Mouse (Mus musculus) C2C12 (cell line): ENCODE measurements around the gene Gorasp1. TPM values are rescaled to one million over a fixed set of nuclear protein-coding genes. Genes with fewer than 3 reads are reported as not detected.

Experiments
- H3K27me3 ChIP-seq: one replicate; pipeline ENCODE4 v1.6.1; 2011; ENCODE audit not compliant: control insufficient read depth, insufficient read depth, insufficient read length
- H3K36me3 ChIP-seq: one replicate; pipeline ENCODE4 v1.6.1; 2011; ENCODE audit not compliant: control insufficient read depth, insufficient read depth
- H3K4me3 ChIP-seq: one replicate; pipeline ENCODE4 v1.5.1; 2011; ENCODE audit warnings: mild to moderate bottlenecking, control low read depth; ENCODE audit not compliant: poor library complexity, insufficient read depth, severe bottlenecking
- H3K79me2 ChIP-seq: one replicate; pipeline ENCODE4 v1.6.1; 2011; ENCODE audit not compliant: control insufficient read depth, insufficient read depth
- H3K79me3 ChIP-seq: one replicate; pipeline ENCODE4 v1.6.1; 2011; ENCODE audit warnings: low read depth, control low read depth
- H3ac ChIP-seq: one replicate; pipeline ENCODE3; 2011; ENCODE audit warnings: low read depth; ENCODE audit not compliant: control insufficient read depth, insufficient read length
- CEBPB ChIP-seq: IDR thresholded peaks from one replicate; pipeline ENCODE4 v1.6.1; 2011; ENCODE audit warnings: low read depth, mild to moderate bottlenecking, control low read depth, moderate library complexity
- CTCF ChIP-seq: IDR thresholded peaks from one replicate; pipeline ENCODE4 v1.5.1; 2011; ENCODE audit not compliant: control insufficient read depth, insufficient read depth, insufficient read length
- FOSL1 ChIP-seq: IDR thresholded peaks from one replicate; pipeline ENCODE4 v1.8.0; 2011; ENCODE audit warnings: mild to moderate bottlenecking, low read length; ENCODE audit not compliant: poor library complexity, insufficient read depth, severe bottlenecking
- MAX ChIP-seq: IDR thresholded peaks from one replicate; pipeline ENCODE4 v1.6.1; 2011; ENCODE audit warnings: mild to moderate bottlenecking, control low read depth
- MYOD1 ChIP-seq: IDR thresholded peaks from one replicate; pipeline ENCODE4 v1.6.1; 2011; ENCODE audit warnings: low read depth; ENCODE audit not compliant: control insufficient read depth, insufficient read length
- MYOG ChIP-seq: IDR thresholded peaks from one replicate; pipeline ENCODE4 v1.6.1; 2011; ENCODE audit not compliant: control insufficient read depth, insufficient read length; ENCODE audit errors: extremely low read depth
- USF1 ChIP-seq: IDR thresholded peaks from one replicate; pipeline ENCODE4 v1.6.1; 2011; ENCODE audit warnings: low read depth, mild to moderate bottlenecking, control low read depth, moderate library complexity
- polyA plus RNA-seq: library from polyadenylated mRNA; unstranded; fragments of >200 nt; fragmentation: generic; extraction: Trizol; gene quantifications from one replicate; pipeline ENCODE4 v1.2.1, GENCODE M21; 2012; ENCODE audit warnings: missing spikeins

The Gorasp1 gene
- polyA plus RNA-seq, 1 experiment, result 11.0 TPM

DNA sequence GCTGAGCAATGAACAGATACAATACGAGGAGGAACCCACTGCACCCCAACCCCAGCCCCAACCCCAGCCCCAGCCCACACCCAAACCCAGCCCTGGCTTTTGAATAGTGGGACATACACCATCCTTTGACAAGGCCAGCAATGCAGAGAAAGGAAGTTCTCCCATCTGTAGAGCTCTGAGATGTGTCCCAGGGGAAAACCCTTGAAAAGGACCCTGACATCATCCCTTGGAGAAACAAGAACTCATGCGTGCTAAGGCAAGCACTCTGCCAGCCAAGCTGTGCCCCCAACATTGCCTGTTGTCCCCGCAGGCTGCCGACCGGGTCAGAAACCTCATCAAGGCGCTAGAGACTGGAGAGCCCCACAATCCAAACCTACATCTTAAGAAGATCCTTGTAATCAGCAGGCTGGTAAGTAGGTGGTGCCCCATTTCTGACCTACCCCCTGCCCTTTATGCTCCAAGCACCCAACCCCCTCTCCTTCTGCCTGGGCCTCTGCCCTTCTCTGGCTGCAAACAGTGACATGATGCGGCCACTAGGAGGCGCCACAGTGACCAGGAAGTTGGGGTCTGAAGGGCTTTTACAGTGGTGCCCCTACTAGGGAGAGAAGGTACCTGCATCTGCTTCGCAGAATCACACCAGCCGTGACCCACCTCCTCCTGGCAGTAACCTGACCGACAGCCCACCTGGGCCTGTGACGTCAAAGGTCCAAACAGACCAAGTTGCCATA is 8.0 kb upstream of the Gorasp1 start:
- Histone ChIP-seq H3K79me2 (no peaks in the 10 kb centered on the region), H3K79me3 (no peaks in the 10 kb centered on the region), H3K36me3 (no peaks in the 10 kb centered on the region), H3ac (no peak overlapping the region), H3K4me3 (no peak overlapping the region), H3K27me3 (peaks cover 5% of the 10 kb centered on the region)
- no peak for TF ChIP-seq CEBPB
- no peak for TF ChIP-seq MYOD1
- TF ChIP-seq FOSL1, result no peak
- no peak for TF ChIP-seq MYOG
- peak; percentile 11 for TF ChIP-seq CTCF
- no peak for TF ChIP-seq USF1

DNA sequence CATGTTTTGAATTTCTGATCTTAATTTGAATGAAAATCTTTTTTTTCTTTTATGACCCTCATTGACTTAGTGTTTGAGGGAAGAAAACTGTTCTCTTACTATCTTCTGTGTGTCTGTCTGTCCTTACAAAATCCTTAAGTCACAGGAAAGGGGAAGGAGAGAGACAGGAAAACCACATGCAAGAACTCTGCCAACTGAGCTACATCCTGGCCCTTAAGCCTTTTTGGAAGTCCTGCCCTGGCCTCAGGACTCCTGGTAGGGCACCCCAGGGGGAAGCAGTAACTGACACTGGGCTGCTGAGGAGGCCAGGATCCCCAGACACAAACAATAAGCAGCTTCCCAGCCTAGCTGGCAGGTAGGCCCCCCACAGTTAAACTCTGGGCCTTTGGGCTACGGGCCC is 6.0 kb upstream of the Gorasp1 start:
- Histone ChIP-seq H3K27me3 (no peaks in the 10 kb centered on the region), H3K36me3 (no peaks in the 10 kb centered on the region), H3K79me3 (no peaks in the 10 kb centered on the region), H3K79me2 (no peaks in the 10 kb centered on the region), H3K4me3 (no peak overlapping the region), H3ac (no peak overlapping the region)
- TF ChIP-seq USF1 (no peak), CEBPB (no peak), CTCF (no peak), MYOD1 (no peak)

DNA sequence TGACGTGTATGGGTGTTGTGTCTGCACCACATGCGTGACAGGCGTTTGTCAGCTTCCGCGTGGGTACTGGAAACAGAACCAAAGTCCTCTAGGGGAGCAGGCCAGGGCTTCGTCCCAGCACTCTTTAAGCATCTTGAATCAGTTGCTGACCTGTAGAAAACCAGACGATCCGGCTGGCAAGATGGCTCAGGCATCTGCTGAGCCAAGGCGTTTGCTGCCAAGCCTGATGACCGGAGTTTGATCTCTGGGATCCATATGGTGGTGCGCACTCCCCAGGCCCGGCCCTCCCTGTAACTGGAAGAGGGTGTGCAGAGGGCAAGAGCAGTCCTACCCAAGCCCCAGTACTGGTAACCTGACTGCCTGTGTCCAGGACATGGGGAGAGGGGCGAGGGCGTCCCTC is 4.5 kb upstream of the Gorasp1 start:
- no peak overlapping the region for H3K4me3 ChIP-seq
- H3K27me3 ChIP-seq, result no peaks in the 10 kb centered on the region

DNA sequence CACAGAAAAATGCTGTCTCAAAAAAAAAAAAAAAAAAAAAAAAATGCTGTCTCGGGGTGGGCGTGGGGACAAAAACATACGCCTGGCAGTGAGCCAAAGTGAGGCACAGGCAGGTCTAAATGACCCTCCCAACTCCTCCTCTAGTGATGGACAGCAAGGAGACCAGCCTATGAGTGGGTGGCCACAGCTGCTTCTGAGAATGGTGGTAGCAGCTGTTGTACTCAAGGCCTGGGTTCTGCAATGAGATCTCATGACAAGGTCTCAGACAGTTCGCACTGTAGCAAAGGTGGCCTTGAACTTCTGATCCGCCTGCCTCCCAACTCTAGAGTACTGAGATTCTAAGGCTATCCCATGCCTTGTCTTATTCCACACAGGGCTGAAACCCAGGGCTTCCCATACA is 4.0 kb upstream of the Gorasp1 start:
- Histone ChIP-seq H3K4me3 (no peak overlapping the region), H3K27me3 (no peaks in the 10 kb centered on the region), H3K79me3 (no peaks in the 10 kb centered on the region), H3ac (no peak overlapping the region), H3K36me3 (no peaks in the 10 kb centered on the region), H3K79me2 (peaks cover 4% of the 10 kb centered on the region)
- no peak for TF ChIP-seq MAX
- TF ChIP-seq CTCF, result no peak
- no peak for TF ChIP-seq FOSL1
- no peak for TF ChIP-seq MYOD1
- no peak for TF ChIP-seq MYOG
- no peak for TF ChIP-seq USF1
- TF ChIP-seq CEBPB, result no peak

More for the DNA sequence above, 4.5 kb upstream of the Gorasp1 start:
- no peaks in the 10 kb centered on the region for H3K79me3 ChIP-seq
- TF ChIP-seq USF1 (no peak), MYOG (no peak), CEBPB (no peak)
- H3K36me3 ChIP-seq, result no peaks in the 10 kb centered on the region
- no peaks in the 10 kb centered on the region for H3K79me2 ChIP-seq
- no peak overlapping the region for H3ac ChIP-seq

DNA sequence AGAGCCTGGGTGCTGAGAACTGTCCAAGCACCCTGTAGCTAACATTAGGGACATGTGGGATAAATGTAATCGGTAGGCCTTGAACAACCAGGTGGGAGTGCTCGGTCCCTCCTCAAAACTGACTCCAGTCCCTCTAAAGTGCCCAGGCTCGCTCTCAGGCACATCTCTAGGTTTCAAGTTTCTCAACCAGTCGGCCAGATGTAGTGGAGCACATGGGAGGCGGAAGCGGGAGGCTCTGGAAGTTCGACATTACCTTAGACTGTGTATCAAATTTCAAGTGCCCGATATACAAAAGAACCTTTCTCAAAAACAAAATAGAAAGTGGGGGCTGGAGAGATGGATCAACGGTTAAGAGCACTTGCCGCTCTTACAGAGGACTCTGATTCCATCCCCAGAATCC is 2.3 kb upstream of the Gorasp1 start:
- Histone ChIP-seq H3ac (no peak overlapping the region), H3K36me3 (no peaks in the 10 kb centered on the region), H3K79me3 (no peaks in the 10 kb centered on the region), H3K27me3 (no peaks in the 10 kb centered on the region), H3K79me2 (peaks cover 8% of the 10 kb centered on the region), H3K4me3 (no peak overlapping the region)
- TF ChIP-seq MYOD1 (no peak), USF1 (no peak), MYOG (no peak)

DNA sequence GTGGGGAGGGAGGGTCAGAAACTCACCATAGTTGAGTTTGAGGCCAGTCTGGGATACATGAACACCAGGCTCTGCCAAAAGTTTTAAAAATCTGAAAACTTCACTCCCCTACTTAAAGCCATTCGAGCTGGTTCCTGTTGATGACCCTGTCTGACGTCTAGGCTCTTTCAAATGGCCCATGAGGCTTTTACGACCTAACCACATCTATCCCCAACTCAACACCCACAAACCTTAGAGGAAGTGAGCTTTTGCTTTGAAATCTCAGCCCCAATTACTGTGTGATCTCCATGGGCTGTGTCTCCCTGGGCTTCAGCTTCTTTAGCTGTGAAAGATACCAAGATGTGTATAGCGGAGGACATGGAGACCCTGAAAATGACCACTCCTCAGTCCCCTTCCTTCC is 1.1 kb upstream of the Gorasp1 start:
- H3K4me3 ChIP-seq, result no peak overlapping the region
- no peak for TF ChIP-seq MYOG
- no peak for TF ChIP-seq CEBPB
- no peak for TF ChIP-seq MYOD1
- TF ChIP-seq USF1, result no peak
- no peak for TF ChIP-seq MAX
- no peak for TF ChIP-seq CTCF
- TF ChIP-seq FOSL1, result no peak
- no peaks in the 10 kb centered on the region for H3K27me3 ChIP-seq
- no peaks in the 10 kb centered on the region for H3K36me3 ChIP-seq
- no peaks in the 10 kb centered on the region for H3K79me3 ChIP-seq
- peaks cover 8% of the 10 kb centered on the region for H3K79me2 ChIP-seq
- H3ac ChIP-seq, result no peak overlapping the region
